ENCODE assay signal across 17 mouse cellular contexts in genomic region chr2:38609310-38609709, GRCm38 (mm10). TPM values are rescaled to one million over a fixed set of nuclear protein-coding genes. Genes with fewer than 3 reads are reported as not detected.
DNase-seq lines count a peak whose midpoint lies in the region; ATAC-seq and TF ChIP-seq lines count a peak whose summit lies in the region.
"Had no signal": no experiment of that assay in that cellular context is flagged by ENCODE, and none has a peak within 500 bp of the region (broad histone marks: within the 10 kb centered on the region; RNA-seq: fewer than 3 reads in every experiment).

No protein-coding gene starts in this region.

- WGBS in forebrain, postnatal 0 days = 14% methylated on average over 11 of the region's 11 CpGs
- 24% methylated on average over 11 of the region's 11 CpGs for WGBS in midbrain, embryonic 14.5 days

- TF ChIP-seq CTCF in gastrocnemius, adult 2 months (IDR thresholded peaks at IDR 0.05) = no peak
- no peak for TF ChIP-seq CTCF in forebrain, postnatal 0 days (IDR thresholded peaks at IDR 0.05; ENCODE audit: low read depth)

- H3K27ac ChIP-seq in gastrocnemius, adult 2 months = peak overlapping the region; percentile 85
- H3K27ac ChIP-seq in forebrain, postnatal 0 days (ENCODE audit: low read depth, low read length) = no peak overlapping the region
- peak overlapping the region; percentile 66; the same call in 1 of the 2 replicates for H3K27ac ChIP-seq in midbrain, embryonic 14.5 days (replicated peaks; ENCODE audit: low read depth, low read length)
- H3K27ac ChIP-seq: kidney, embryonic 15.5 days; left cerebral cortex, adult 2 months; limb, embryonic 13.5 days; liver, embryonic 15.5 days; stomach, postnatal 0 days had no signal

- H3K4me1 ChIP-seq in forebrain, postnatal 0 days (ENCODE audit: insufficient read depth) = no peaks in the 10 kb centered on the region
- H3K4me1 ChIP-seq in midbrain, embryonic 14.5 days (ENCODE audit: control insufficient read depth, insufficient read depth, low read length) = peaks cover 22% of the 10 kb centered on the region
- H3K4me1 ChIP-seq: kidney, embryonic 15.5 days; limb, embryonic 13.5 days had no signal

- peak; percentile 54; the same call in 1 of the 2 replicates for ATAC-seq in forebrain, postnatal 0 days
- ATAC-seq in midbrain, embryonic 14.5 days (ENCODE audit: low FRiP score, low TSS enrichment) = peak; percentile 82

- no peak overlapping the region for H3K4me3 ChIP-seq in gastrocnemius, adult 2 months
- no peak overlapping the region for H3K4me3 ChIP-seq in forebrain, postnatal 0 days (ENCODE audit: low read depth, low read length)
- H3K4me3 ChIP-seq in midbrain, embryonic 14.5 days (replicated peaks; ENCODE audit: low read depth, low read length) = no peak overlapping the region
- H3K4me3 ChIP-seq: kidney, embryonic 15.5 days; left cerebral cortex, adult 2 months; limb, embryonic 13.5 days; liver, embryonic 15.5 days had no signal

- intact Hi-C loops in gastrocnemius, adult 2 months (cut with DNase I) = no loop called here

- H3K36me3 ChIP-seq in forebrain, postnatal 0 days (ENCODE audit: insufficient read depth) = peaks cover 14% of the 10 kb centered on the region; the same call in 1 of the 2 replicates
- H3K36me3 ChIP-seq in midbrain, embryonic 14.5 days (ENCODE audit: control insufficient read depth, insufficient read depth, low read length) = peaks cover 16% of the 10 kb centered on the region; the same call in 1 of the 2 replicates

- H3K9ac ChIP-seq in forebrain, postnatal 0 days = no peak overlapping the region
- H3K9ac ChIP-seq in midbrain, embryonic 14.5 days (replicated peaks; ENCODE audit: low read length) = no peak overlapping the region
- H3K9ac ChIP-seq: kidney, embryonic 15.5 days; limb, embryonic 13.5 days; liver, embryonic 15.5 days had no signal

- no peak for DNase-seq in gastrocnemius, adult 2 months
- no peak for DNase-seq in gastrocnemius, postnatal 25 days
- DNase-seq in ZHBTc4 (ENCODE audit: low read depth, low spot score) = peak; percentile 27
- DNase-seq in forebrain, postnatal 0 days = no peak
- peak; percentile 66 for DNase-seq in midbrain, embryonic 14.5 days
- no peak for DNase-seq in frontal cortex, postnatal 25 days (ENCODE audit: low spot score in 2 of 2)
- no peak for DNase-seq in adrenal gland, postnatal 36 days
- no peak for DNase-seq in spleen, postnatal 4 days (ENCODE audit: low spot score in 2 of 2)
- DNase-seq: cerebellum, adult 2 months; embryo, embryonic 11 days; lung, postnatal 14 days; thymus, postnatal 4 days had no signal

- no peaks in the 10 kb centered on the region for H3K9me3 ChIP-seq in forebrain, postnatal 0 days (ENCODE audit: low read length)
- no peaks in the 10 kb centered on the region for H3K9me3 ChIP-seq in midbrain, embryonic 14.5 days (ENCODE audit: control insufficient read depth, low read length)
- H3K9me3 ChIP-seq: kidney, embryonic 15.5 days; limb, embryonic 13.5 days; liver, embryonic 15.5 days had no signal

- no peaks in the 10 kb centered on the region for H3K27me3 ChIP-seq in forebrain, postnatal 0 days (ENCODE audit: insufficient read depth, low read length)
- H3K27me3 ChIP-seq in midbrain, embryonic 14.5 days (ENCODE audit: control insufficient read depth, insufficient read depth, low read length) = no peaks in the 10 kb centered on the region
- H3K27me3 ChIP-seq: kidney, embryonic 15.5 days; limb, embryonic 13.5 days; liver, embryonic 15.5 days had no signal

- no peak overlapping the region for H3K4me2 ChIP-seq in forebrain, postnatal 0 days (ENCODE audit: low read depth)
- no peak overlapping the region for H3K4me2 ChIP-seq in midbrain, embryonic 14.5 days (ENCODE audit: low read length)
- H3K4me2 ChIP-seq: kidney, embryonic 15.5 days; limb, embryonic 13.5 days; liver, embryonic 15.5 days had no signal

RNA-seq across cellular contexts. Expression of gene Psmb7, which starts 34.6 kb away (rescaled TPM):
- 100 to 1,000 TPM; 295 to 298 TPM for total RNA-seq in gastrocnemius, adult 2 months (2021)
- total RNA-seq in gastrocnemius, postnatal 25 days (2021) = 100 to 1,000 TPM; 281 to 289 TPM
- total RNA-seq in forebrain, postnatal 0 days (2014; rRNA removed) = 276 and 348 TPM in 2 replicates
- polyA plus RNA-seq in forebrain, postnatal 0 days (2015; fragmentation: Nextera tagmentation; extraction: Ambion mirVana) = 292 and 342 TPM in 2 replicates
- polyA plus RNA-seq in midbrain, embryonic 14.5 days (2014; fragmentation: Nextera tagmentation; extraction: Ambion mirVana) = 282 and 322 TPM in 2 replicates
- 100 to 1,000 TPM; 294 to 327 TPM for total RNA-seq in adrenal gland, postnatal 36 days (2021)

Comparison
In these comparisons a context has a peak if more than half of its experiments do, and no peak if none do; other contexts are left out.
1. DNase-seq: peak in ZHBTc4 (single experiment) and midbrain, embryonic 14.5 days (single experiment); none in gastrocnemius, adult 2 months (single experiment), gastrocnemius, postnatal 25 days (single experiment), forebrain, postnatal 0 days (single experiment), frontal cortex, postnatal 25 days (0 of 2), adrenal gland, postnatal 36 days (0 of 2) and spleen, postnatal 4 days (0 of 2).